Mouse (Mus musculus) limb, embryonic 13.5 days (tissue): ENCODE data around the gene Wdr20. TPM values are rescaled to one million over a fixed set of nuclear protein-coding genes. Genes with fewer than 3 reads are reported as not detected.
A peak's percentile ranks its signal among the peaks of the same experiment; 100 is the strongest.

Experiments
- ATAC-seq: fragments of 200-750 bp; cut with Nextera tagmentation; 2 replicates; pipeline ENCODE4 v1.8.0; 2017; ENCODE audit warnings: low read depth, moderate number of reproducible peaks, moderate TSS enrichment; ENCODE audit not compliant: low FRiP score
- H3K27ac ChIP-seq: fragments of 300-500 bp; sonication (generic); 2 replicates; pipeline ENCODE4 v1.5.1; 2015; ENCODE audit warnings: inconsistent platforms, mild to moderate bottlenecking, moderate library complexity
- H3K27me3 ChIP-seq: fragments of 300-500 bp; sonication (generic); 2 replicates; pipeline ENCODE4 v1.6.1; 2015; ENCODE audit warnings: mild to moderate bottlenecking, inconsistent platforms
- H3K36me3 ChIP-seq: fragments of 300-500 bp; sonication (generic); 2 replicates; pipeline ENCODE4 v1.6.1; 2015; ENCODE audit warnings: inconsistent platforms, mild to moderate bottlenecking, moderate library complexity
- H3K4me1 ChIP-seq: fragments of 300-500 bp; sonication (generic); 2 replicates; pipeline ENCODE4 v1.6.1; 2015; ENCODE audit warnings: inconsistent platforms
- H3K4me2 ChIP-seq: fragments of 300-500 bp; sonication (generic); replicated peaks from 2 replicates; pipeline ENCODE4 v1.6.1; 2015; ENCODE audit warnings: inconsistent platforms, mild to moderate bottlenecking, moderate library complexity
- H3K4me3 ChIP-seq: fragments of 300-500 bp; sonication (generic); 2 replicates; pipeline ENCODE4 v1.5.1; 2015; ENCODE audit warnings: moderate library complexity, mild to moderate bottlenecking, inconsistent platforms
- H3K9ac ChIP-seq: fragments of 300-500 bp; sonication (generic); 2 replicates; pipeline ENCODE4 v1.6.1; 2015; ENCODE audit warnings: mild to moderate bottlenecking, inconsistent platforms
- H3K9me3 ChIP-seq: fragments of 300-500 bp; sonication (generic); 2 replicates; pipeline ENCODE4 v1.6.1; 2016; ENCODE audit warnings: inconsistent platforms
- WGBS: fragments of 180-500 bp; shearing (Covaris S2); methylation state at CpG from one replicate; pipeline ENCODE4 v1.1.7; 2015; 5-methylcytosine and 5-hydroxymethylcytosine counted together
- polyA plus RNA-seq: library from polyadenylated mRNA; unstranded; fragments of >200 nt; fragmentation: Nextera tagmentation; extraction: Ambion mirVana; gene quantifications from 2 replicates; pipeline ENCODE4 v1.2.1, GENCODE M21; 2015

The Wdr20 gene
- polyA plus RNA-seq, 1 experiment from 2014 or later = 25.9 TPM

DNA sequence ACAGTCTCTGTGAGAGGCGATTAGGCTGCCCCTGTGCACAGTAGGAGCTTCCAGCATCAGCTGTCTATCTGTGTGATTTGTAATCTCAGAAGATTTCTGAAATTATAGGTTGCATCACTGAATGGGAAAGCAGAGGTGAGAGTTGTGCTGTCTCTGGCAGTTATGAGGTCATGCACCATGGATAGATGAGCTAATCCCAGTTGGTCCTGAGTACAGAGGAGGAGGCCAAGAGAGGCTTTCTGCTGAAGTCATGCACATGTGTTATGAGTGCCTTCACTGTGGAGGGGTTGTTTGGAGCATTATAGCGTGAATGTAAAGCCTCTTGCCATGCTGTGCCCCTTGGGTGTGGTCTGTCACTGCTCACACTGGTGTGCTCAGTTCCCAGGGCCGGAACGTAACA is 52.8 kb downstream of the Wdr20 start:
- Histone ChIP-seq H3K9me3 (no peaks in the 10 kb centered on the region), H3K36me3 (peaks cover 29% of the 10 kb centered on the region), H3K4me3 (no peak overlapping the region), H3K27ac (no peak overlapping the region), H3K9ac (no peak overlapping the region), H3K4me1 (peaks cover 16% of the 10 kb centered on the region; the same call in 1 of the 2 replicates), H3K27me3 (no peaks in the 10 kb centered on the region), H3K4me2 (no peak overlapping the region)
- WGBS = 85% methylated on average over 4 of the region's 4 CpGs
- no peak for ATAC-seq

DNA sequence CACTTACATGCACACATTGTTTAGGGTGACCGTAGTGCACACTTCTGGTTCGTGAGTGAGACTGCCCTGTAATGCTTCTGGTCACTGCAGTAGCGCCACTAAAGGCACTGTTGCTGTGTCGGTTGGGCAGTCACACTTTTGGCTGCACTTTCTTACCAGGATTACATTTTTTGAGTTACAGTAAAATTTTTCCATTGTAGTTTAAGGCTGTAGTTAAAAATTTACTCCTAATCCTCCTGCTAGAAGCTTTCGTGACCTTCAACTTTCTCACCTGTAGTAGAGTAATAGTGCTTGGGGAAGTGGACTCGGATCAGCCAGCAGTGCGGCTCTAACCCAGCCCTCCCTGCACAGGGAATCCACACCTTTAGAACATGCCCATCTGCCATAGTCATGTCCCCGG is 53.3 kb downstream of the Wdr20 start:
- no peak overlapping the region for H3K27ac ChIP-seq
- H3K4me2 ChIP-seq = no peak overlapping the region
- no peaks in the 10 kb centered on the region for H3K9me3 ChIP-seq
- H3K36me3 ChIP-seq = peaks cover 28% of the 10 kb centered on the region
- ATAC-seq = no peak
- 89% methylated on average over 8 of the region's 8 CpGs for WGBS
- no peak overlapping the region for H3K9ac ChIP-seq
- H3K27me3 ChIP-seq = no peaks in the 10 kb centered on the region
- H3K4me1 ChIP-seq = peaks cover 16% of the 10 kb centered on the region; the same call in 1 of the 2 replicates
- H3K4me3 ChIP-seq = no peak overlapping the region

DNA sequence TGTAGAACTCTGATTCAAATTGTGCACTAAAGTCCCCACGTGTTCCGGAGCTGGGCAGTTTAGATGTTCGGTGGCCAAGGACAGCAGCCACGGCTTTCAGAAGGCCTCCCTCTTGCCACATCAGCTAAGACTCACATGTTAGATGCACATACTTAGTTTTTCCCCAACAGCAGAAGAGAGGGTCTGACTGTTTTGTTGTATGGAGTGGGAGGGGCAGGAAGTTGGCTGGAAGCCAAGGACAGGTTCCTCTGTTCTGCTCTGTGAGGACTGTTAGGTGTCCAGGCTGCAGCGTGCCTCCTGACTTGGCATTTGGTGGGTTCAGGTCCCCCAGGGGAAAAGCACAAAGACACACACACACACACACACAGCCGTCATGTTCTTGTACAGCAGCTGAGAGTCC is 57.3 kb downstream of the Wdr20 start:
- 85% methylated on average over 6 of the region's 6 CpGs for WGBS
- ATAC-seq = 0 out of 2 replicates have a peak, but pooled peaks have one; percentile 11

DNA sequence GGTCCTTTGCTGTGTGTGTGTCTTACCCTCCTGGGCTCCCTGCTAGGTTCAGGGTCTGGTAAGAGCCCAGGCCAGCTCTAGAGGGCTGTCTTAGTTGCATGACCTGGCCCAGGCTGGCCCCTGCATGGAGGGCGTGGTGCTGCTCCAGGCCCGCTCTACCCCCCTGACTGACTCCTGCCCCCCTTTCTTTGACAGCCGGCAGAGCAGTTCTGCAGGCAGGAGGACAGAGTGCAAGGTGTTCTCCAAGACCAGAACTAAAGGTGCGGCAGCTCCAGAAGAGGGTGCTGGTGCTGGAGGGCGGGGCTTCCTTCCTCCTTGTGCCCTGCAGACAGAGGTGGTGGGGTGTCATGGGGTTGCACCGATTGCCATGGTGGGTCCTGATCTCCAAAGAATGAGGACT is 59.0 kb downstream of the Wdr20 start:
- no peak overlapping the region for H3K4me3 ChIP-seq
- WGBS = 87% methylated on average over 6 of the region's 6 CpGs
- H3K4me1 ChIP-seq = no peaks in the 10 kb centered on the region
- no peak overlapping the region for H3K9ac ChIP-seq
- no peak for ATAC-seq
- no peak overlapping the region for H3K27ac ChIP-seq
- H3K9me3 ChIP-seq = no peaks in the 10 kb centered on the region
- peaks cover 38% of the 10 kb centered on the region for H3K36me3 ChIP-seq
- H3K27me3 ChIP-seq = no peaks in the 10 kb centered on the region
- H3K4me2 ChIP-seq = no peak overlapping the region

More for the DNA sequence above, 57.3 kb downstream of the Wdr20 start:
- 0 out of 2 replicates have a peak, but pooled peaks cover 5% of the 10 kb centered on the region for H3K4me1 ChIP-seq
- H3K27ac ChIP-seq = no peak overlapping the region
- no peak overlapping the region for H3K9ac ChIP-seq
- H3K4me3 ChIP-seq = no peak overlapping the region
- H3K9me3 ChIP-seq = no peaks in the 10 kb centered on the region
- H3K4me2 ChIP-seq = no peak overlapping the region
- H3K36me3 ChIP-seq = peaks cover 39% of the 10 kb centered on the region
- no peaks in the 10 kb centered on the region for H3K27me3 ChIP-seq

DNA sequence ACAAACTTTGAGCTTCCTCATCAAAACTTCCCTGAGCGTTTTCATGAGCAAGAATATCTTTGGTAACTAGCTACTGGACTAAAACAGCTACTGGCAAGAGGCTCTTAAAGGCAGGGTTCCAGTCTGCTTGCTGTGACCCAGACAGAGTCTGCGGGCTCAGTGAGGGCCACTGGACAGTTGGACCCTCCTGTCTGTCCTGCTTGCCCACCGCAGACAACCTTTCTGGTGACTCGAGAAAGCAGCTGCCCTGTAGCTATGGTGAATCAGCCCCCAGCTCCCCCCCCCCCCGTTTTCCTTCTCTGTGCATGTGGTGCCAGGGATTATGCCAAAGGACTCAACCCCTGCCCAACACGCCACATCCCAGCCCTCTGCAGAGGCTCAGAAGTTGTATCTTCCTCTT is 59.5 kb downstream of the Wdr20 start:
- no peak overlapping the region for H3K9ac ChIP-seq
- H3K27me3 ChIP-seq = no peaks in the 10 kb centered on the region
- 90% methylated on average over 6 of the region's 6 CpGs for WGBS
- peaks cover 41% of the 10 kb centered on the region for H3K36me3 ChIP-seq
- no peak overlapping the region for H3K4me3 ChIP-seq
- no peak for ATAC-seq
- H3K4me1 ChIP-seq = no peaks in the 10 kb centered on the region
- H3K9me3 ChIP-seq = no peaks in the 10 kb centered on the region
- no peak overlapping the region for H3K4me2 ChIP-seq
- no peak overlapping the region for H3K27ac ChIP-seq

DNA sequence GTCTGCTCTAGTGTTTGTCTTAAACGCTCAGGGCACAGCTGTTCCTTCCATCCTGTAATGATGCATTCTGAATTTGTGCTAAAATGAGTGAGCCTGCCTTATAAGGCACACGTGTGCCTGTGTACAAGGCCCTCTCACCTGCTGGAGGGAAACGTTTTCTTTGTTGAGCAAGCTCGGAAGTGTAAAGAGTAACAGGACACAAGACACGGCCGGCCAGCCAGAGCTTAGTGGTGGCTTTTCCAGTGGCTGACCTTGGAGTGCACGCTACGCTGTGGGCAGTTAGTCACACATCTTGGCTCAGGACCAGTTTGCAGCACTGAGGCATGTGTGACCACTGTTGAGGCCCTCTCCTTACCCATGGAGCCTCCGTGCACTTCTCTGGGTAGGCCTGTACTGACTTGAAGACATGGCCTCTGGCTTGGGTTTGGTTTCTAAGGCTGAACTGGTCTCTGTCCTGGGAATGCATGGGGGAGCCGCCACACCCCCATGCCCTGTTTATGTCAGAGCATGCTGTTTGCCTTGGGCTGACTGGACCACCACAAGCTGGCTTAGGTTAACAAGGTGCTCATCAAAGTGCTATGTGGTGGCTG is 60.2 kb downstream of the Wdr20 start:
- H3K9me3 ChIP-seq = no peaks in the 10 kb centered on the region
- H3K27me3 ChIP-seq = no peaks in the 10 kb centered on the region
- ATAC-seq = no peak
- H3K9ac ChIP-seq = no peak overlapping the region
- no peak overlapping the region for H3K4me2 ChIP-seq
- WGBS = 89% methylated on average over 10 of the region's 10 CpGs
- no peak overlapping the region for H3K27ac ChIP-seq
- H3K36me3 ChIP-seq = peaks cover 35% of the 10 kb centered on the region
- H3K4me1 ChIP-seq = no peaks in the 10 kb centered on the region
- H3K4me3 ChIP-seq = no peak overlapping the region

GRCm38 (mm10) chr12:110799226-110799625 is 61.5 kb downstream of the Wdr20 start:
- no peaks in the 10 kb centered on the region for H3K9me3 ChIP-seq

GRCm38 (mm10) chr12:110801876-110802464 is 64.2 kb downstream of the Wdr20 start:
- WGBS = 85% methylated on average over 10 of the region's 10 CpGs
- Histone ChIP-seq H3K4me2 (no peak overlapping the region), H3K36me3 (peaks cover 31% of the 10 kb centered on the region), H3K9me3 (no peaks in the 10 kb centered on the region), H3K9ac (no peak overlapping the region), H3K4me3 (no peak overlapping the region), H3K4me1 (peaks cover 9% of the 10 kb centered on the region), H3K27ac (no peak overlapping the region), H3K27me3 (no peaks in the 10 kb centered on the region)
- ATAC-seq = no peak

More at GRCm38 (mm10) chr12:110799226-110799625, 61.5 kb downstream of the Wdr20 start:
- H3K4me1 ChIP-seq = peaks cover under 1% of the 10 kb centered on the region
- H3K4me2 ChIP-seq = no peak overlapping the region
- H3K4me3 ChIP-seq = no peak overlapping the region
- no peak overlapping the region for H3K27ac ChIP-seq
- no peak for ATAC-seq
- no peaks in the 10 kb centered on the region for H3K27me3 ChIP-seq
- WGBS = 94% methylated on average over 4 of the region's 4 CpGs
- peaks cover 28% of the 10 kb centered on the region for H3K36me3 ChIP-seq
- no peak overlapping the region for H3K9ac ChIP-seq

DNA sequence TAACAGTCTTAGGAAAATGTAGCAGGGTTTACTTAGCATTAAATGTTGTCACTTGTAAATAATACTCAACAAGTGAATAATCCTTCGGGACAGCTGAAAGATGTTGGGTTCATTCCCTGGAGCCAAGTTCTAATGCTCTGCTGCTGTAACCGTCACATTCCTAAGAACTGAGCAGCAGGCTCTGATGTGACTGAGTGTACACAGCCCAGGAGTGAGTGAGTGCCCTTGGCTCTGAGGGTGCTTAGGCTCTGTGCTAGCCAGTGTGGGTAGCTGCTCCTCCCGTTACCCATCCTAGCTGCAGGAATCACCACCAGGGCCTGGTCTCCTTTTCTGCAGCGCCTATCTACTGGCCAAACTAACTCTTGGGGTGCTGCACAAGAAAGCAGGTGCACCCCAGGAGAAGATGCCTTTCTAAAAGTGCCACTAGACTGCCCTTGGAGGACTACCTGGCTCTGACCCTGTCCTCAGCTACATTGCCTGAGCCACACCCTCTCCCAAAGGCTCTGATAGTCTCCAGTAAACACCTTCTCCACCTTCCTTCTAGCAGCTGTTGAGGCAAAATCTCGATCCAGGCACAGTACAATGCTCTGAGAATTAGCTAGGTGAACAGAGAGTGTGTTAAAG is 65.0 kb downstream of the Wdr20 start:
- no peaks in the 10 kb centered on the region for H3K9me3 ChIP-seq

GRCm38 (mm10) chr12:110804261-110804660 is 66.5 kb downstream of the Wdr20 start:
- Histone ChIP-seq H3K9ac (no peak overlapping the region), H3K27me3 (no peaks in the 10 kb centered on the region), H3K4me1 (peaks cover 9% of the 10 kb centered on the region), H3K27ac (no peak overlapping the region), H3K4me2 (no peak overlapping the region), H3K4me3 (no peak overlapping the region), H3K36me3 (peaks cover 45% of the 10 kb centered on the region), H3K9me3 (no peaks in the 10 kb centered on the region)
- ATAC-seq = 0 out of 2 replicates have a peak, but pooled peaks have one; percentile 62
- 34% methylated on average over 10 of the region's 10 CpGs for WGBS

More for the DNA sequence above, 65.0 kb downstream of the Wdr20 start:
- WGBS = 86% methylated on average over 5 of the region's 5 CpGs
- Histone ChIP-seq H3K4me1 (peaks cover 9% of the 10 kb centered on the region), H3K4me2 (no peak overlapping the region), H3K4me3 (no peak overlapping the region), H3K9ac (no peak overlapping the region), H3K27ac (no peak overlapping the region), H3K27me3 (no peaks in the 10 kb centered on the region), H3K36me3 (peaks cover 38% of the 10 kb centered on the region)
- ATAC-seq = no peak

DNA sequence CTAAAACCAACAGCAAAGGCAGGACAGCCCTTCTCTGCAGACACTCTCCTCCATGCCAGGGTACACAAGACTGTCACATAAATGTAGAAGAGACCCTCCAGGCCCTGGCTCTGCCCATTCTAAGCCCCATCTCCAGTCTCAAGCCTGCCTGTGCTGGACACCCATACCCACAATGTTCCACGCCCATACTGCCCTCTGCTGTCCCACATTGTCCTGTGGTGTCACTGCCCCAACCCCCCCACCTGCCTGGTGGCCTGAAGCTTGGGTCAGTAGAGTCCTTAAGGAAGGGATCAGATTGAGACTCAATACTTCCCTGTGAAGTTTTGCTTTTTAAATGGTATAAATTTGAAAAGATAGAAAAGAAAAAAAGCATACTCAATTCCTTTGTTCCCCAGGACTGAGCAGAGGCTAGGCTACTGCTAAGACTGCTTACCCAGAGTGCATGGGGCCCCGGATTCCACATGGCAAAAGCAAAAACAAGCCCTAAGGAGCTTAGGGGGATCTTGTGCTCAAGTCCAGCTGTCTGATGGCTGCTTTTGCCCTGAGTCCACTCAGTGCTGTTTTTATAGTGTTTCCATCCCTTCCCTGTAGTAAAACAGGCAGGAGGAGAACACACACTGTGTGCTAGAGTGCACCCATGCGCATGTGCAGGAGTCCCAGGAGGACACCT is 68.7 kb downstream of the Wdr20 start:
- no peak for ATAC-seq
- no peaks in the 10 kb centered on the region for H3K27me3 ChIP-seq
- WGBS = 81% methylated on average over 3 of the region's 3 CpGs
- peaks cover 9% of the 10 kb centered on the region for H3K4me1 ChIP-seq
- H3K36me3 ChIP-seq = peaks cover 50% of the 10 kb centered on the region
- no peak overlapping the region for H3K4me2 ChIP-seq
- no peak overlapping the region for H3K9ac ChIP-seq
- no peak overlapping the region for H3K4me3 ChIP-seq
- H3K27ac ChIP-seq = no peak overlapping the region
- H3K9me3 ChIP-seq = no peaks in the 10 kb centered on the region

DNA sequence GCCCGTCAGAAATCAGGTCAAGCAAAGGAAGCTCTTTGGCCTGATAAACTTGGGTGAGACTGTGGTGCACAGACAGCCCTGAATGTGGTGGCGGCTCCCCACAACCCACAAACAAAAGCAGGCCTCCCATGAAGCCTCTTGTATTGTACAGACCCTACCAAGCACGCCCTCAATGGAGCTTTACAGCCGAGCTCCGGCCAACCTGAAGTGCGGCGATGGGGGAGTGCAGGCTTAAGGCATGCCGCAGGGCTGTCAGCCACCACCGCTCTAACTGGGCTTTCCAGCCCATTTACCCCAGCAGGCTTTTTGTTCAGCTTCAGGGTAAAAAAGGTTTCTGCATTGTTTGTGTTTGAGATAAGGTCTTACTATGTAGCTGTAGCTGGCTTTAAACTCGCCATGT is 70.7 kb downstream of the Wdr20 start:
- Histone ChIP-seq H3K4me1 (peaks cover 9% of the 10 kb centered on the region), H3K36me3 (peaks cover 56% of the 10 kb centered on the region), H3K27me3 (no peaks in the 10 kb centered on the region), H3K9ac (no peak overlapping the region), H3K27ac (no peak overlapping the region; the same call in 1 of the 2 replicates), H3K4me3 (no peak overlapping the region), H3K9me3 (no peaks in the 10 kb centered on the region), H3K4me2 (no peak overlapping the region)
- 84% methylated on average over 10 of the region's 10 CpGs for WGBS
- ATAC-seq = no peak
